Mouse (Mus musculus) retina, embryonic 14.5 days (tissue): ENCODE results near the gene Hmgb4.

Source experiments
- DNase-seq: peaks from one replicate; pipeline ENCODE4 v3.0.0-alpha.2; 2015; ENCODE audit warnings: low spot score

The Hmgb4 gene

GRCm38 (mm10) chr4:128260907-128261560 is at the start of gene Hmgb4:
Gene Hmgb4, minus strand, starts transcription at chr4:128260957.
- DNase-seq, result peak; percentile 30

- DNase-seq, result no peak
These were observed 45.3 kb upstream of the Hmgb4 start for GRCm38 (mm10) chr4:128306011-128306410.

- no peak for DNase-seq
These were observed 43.3 kb upstream of the Hmgb4 start for GRCm38 (mm10) chr4:128304049-128304448.

GRCm38 (mm10) chr4:128288095-128288494 is 27.3 kb upstream of the Hmgb4 start:
- DNase-seq, result peak; percentile 11

- DNase-seq, result no peak
These were observed 24.3 kb upstream of the Hmgb4 start for GRCm38 (mm10) chr4:128285009-128285408.

GRCm38 (mm10) chr4:128275586-128275985 is 14.8 kb upstream of the Hmgb4 start:
- no peak for DNase-seq

- DNase-seq, result no peak
These were observed 14.4 kb upstream of the Hmgb4 start for GRCm38 (mm10) chr4:128275116-128275515.

- no peak for DNase-seq
These were observed 12.4 kb upstream of the Hmgb4 start for GRCm38 (mm10) chr4:128273146-128273545.

GRCm38 (mm10) chr4:128272501-128272900 is 11.7 kb upstream of the Hmgb4 start:
- DNase-seq, result no peak

GRCm38 (mm10) chr4:128270931-128271330 is 10.2 kb upstream of the Hmgb4 start:
- no peak for DNase-seq

- no peak for DNase-seq
These were observed 9.4 kb upstream of the Hmgb4 start for GRCm38 (mm10) chr4:128270177-128270576.

GRCm38 (mm10) chr4:128269261-128269875 is 8.6 kb upstream of the Hmgb4 start:
- DNase-seq, result no peak

- no peak for DNase-seq
These were observed 4.6 kb upstream of the Hmgb4 start for GRCm38 (mm10) chr4:128265341-128265740.

GRCm38 (mm10) chr4:128264491-128264890 is 3.7 kb upstream of the Hmgb4 start:
- DNase-seq, result no peak

GRCm38 (mm10) chr4:128259211-128259610 is 1.5 kb downstream of the Hmgb4 start:
- no peak for DNase-seq

- DNase-seq, result peak; percentile 75
These were observed 12.1 kb downstream of the Hmgb4 start for GRCm38 (mm10) chr4:128248676-128249075.

- peak; percentile 61 for DNase-seq
These were observed 15.6 kb downstream of the Hmgb4 start for GRCm38 (mm10) chr4:128245201-128245600.

GRCm38 (mm10) chr4:128241854-128242356 is 18.9 kb downstream of the Hmgb4 start:
- DNase-seq, result no peak

- DNase-seq, result peak; percentile 61
These were observed 19.5 kb downstream of the Hmgb4 start for GRCm38 (mm10) chr4:128241075-128241853.

GRCm38 (mm10) chr4:128239113-128239512 is 21.6 kb downstream of the Hmgb4 start:
- DNase-seq, result no peak

- no peak for DNase-seq
These were observed 27.3 kb downstream of the Hmgb4 start for GRCm38 (mm10) chr4:128233458-128233857.

- DNase-seq, result peak; percentile 28
These were observed 33.1 kb downstream of the Hmgb4 start for GRCm38 (mm10) chr4:128227377-128228316.
